Mouse (Mus musculus) cerebellum, postnatal 14 days (tissue): Measurements from ENCODE around the gene Taf12.
"Not testable (repeated sequence)": the region's sequence is repeated elsewhere in the genome, so short reads cannot be mapped to it uniquely, and the experiment has no call there.

Experiments
- DNase-seq, 2 experiments: peaks; one replicate each; pipeline ENCODE4 v3.0.0; 2021; ENCODE audit warnings: mixed read lengths in 2 of 2

Taf12 gene

DNA sequence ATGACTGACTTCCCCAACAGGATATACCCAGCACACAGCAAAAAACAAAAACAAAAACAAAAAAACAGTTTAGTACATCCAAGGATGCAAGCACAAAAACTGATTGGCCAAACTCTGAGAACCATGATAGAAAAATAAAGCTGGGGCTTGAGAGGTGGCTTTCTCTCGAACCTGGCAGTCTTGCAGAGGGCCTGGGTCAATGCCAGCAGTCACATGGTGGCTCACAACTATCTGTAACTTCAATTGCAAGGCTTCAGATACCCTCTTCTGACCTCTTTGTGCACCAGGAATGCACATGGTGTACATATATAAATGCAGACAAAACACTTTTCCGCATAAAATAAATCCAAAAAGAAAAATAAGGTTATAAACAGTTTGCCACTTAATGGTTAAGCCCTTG, 1.0 kb upstream of the Taf12 start:
- DNase-seq, result peak; percentile 44 to 62

GRCm38 (mm10) chr4:132275949-132276348, 1.8 kb downstream of the Taf12 start:
- DNase-seq, result no peak

DNA sequence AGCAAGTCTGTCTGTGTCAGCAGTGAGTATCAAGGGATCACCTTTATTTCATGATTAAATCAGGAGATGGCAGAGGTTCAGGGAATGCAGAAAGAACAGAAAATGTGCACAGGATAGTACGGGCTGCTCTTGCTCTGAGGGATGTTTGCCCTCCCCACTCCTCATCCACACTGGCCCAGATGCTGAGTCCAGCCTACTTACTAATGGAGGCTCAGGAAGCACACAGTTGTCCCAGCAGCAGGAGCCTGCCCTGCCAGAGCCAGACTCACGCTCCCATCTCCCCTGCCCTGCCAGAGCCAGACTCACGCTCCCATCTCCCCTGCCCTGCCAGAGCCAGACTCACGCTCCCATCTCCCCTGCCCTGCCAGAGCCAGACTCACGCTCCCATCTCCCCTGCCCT, 14.7 kb downstream of the Taf12 start:
- not testable (repeated sequence) for DNase-seq

GRCm38 (mm10) chr4:132291056-132291455, 16.9 kb downstream of the Taf12 start:
- no peak for DNase-seq

DNA sequence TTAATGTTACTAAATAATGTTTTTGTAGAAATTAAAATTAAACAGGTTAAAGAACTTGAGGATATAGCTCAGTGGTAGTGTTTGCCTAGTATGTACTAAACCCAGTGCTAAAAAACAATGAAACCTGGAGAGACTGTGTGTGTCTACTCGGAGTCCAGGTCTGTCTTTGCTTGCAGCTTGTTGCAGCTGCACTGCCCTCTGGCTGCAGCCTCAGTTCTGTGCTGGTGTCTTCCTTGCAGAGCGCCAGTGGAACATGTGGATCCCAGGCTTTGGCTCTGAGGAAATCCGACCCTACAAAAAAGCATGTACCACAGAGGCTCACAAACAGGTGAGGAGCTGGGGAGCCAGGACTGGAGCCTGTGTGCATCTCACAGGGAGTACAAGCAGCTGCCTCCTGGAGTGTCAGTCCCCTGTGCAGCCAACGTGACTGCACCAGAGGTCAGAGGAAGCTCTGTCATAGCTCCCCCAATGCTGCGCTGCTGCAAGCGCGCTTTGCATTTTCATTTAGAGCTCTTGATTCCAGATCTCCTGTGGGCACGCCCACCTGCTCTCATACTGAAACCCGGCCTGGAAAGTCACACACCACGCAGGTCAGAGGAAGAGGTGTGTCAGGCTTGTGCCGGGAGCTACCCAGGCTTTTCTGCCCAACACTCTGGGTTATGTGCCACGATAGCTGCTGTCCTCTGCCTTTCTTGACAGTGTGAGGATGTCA, 17.6 kb downstream of the Taf12 start:
- DNase-seq, result no peak

- DNase-seq, result peak; percentile 31 to 43
Observed at GRCm38 (mm10) chr4:132292988-132293387, 18.8 kb downstream of the Taf12 start.

DNA sequence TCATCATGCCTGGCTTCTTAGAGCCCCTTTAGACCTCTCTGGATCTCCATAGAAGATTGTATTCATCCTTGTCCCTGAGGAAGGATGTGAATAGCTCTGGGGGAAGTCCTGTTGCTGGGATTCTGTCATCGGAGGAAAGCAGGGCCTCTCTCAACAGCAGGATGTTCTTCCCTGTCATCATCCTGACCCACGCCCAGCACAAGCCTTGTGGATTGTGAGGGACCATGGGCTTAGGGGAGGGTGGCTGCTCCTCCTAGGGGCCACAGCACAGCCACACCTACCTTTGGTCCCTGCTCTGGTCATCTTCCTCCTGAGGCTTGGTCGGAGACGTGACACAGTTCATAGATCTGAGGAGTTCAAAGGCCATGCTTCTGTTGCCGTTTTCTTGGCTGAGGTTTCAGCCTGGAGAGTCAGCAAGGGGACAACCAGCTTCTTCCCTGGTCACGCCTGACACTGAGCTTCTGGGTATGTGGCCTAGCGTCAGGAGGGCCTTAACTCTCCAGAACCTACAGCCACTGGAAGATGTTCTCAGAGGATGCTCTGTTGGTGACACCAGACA, 19.6 kb downstream of the Taf12 start:
- DNase-seq, result no peak

DNA sequence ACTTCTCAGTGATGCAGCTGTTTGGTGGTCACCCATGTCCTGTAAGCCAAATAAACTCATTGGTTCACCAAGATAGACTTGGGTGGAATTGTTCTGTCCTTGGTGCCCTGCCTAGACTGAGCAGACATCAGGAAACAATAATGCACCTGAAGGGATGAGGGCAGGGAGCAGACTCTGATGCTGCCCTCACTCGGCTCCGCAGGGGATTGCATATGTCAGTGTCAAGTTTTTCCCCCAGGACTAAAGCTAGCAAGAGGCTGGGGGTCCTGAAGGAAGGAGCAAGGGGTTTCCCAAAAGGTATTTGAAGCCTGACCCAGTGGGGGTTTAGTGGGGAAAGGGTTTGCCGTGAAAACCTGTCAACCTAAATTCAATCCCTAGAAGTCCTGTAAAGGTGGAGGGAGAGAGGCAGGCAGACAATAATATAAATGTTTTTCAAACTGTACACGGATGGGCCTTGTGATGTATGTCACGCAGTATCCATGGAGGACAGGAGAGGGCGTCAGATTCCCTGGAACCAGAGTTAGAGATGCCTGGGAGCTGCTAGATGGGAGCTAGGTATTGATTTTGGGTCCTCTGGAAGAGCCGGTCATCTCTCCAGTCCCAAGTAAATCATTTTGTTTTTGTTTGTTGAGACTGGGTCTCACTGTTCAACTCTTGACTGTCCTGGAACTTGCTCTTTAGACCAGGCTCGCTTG, 21.7 kb downstream of the Taf12 start:
- DNase-seq, result no peak

GRCm38 (mm10) chr4:132299849-132300248, 25.7 kb downstream of the Taf12 start:
- DNase-seq, result no peak

DNA sequence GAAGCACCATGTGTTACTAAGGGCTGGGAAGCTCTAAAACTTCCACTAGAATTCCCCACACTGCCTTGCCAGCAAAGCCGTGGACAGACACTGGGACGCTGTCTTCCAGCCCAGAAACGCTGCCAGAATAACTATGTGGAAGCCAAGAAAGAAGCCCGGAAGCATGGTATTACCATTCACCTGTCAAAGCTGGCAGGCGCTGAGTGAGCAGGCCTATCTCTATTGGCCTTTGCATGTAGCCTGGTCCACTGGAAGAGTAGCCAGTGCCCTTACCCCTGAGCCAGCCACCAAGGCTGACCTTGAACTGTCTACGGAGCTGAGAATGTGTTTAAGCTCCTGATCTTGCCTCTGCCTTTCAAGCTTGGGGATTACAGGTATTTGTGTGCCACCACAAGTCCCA, 27.3 kb downstream of the Taf12 start:
- peak; percentile 24 to 31 for DNase-seq

- no peak for DNase-seq
Observed at GRCm38 (mm10) chr4:132301965-132302938, 28.1 kb downstream of the Taf12 start.

GRCm38 (mm10) chr4:132302939-132303479, 28.8 kb downstream of the Taf12 start, which contains the start of gene Rab42:
Gene Rab42 (minus strand): TSS chr4:132303385.
- DNase-seq, result peak; percentile 34 to 62

- not testable (repeated sequence) for DNase-seq
Observed at GRCm38 (mm10) chr4:132303484-132303883, 29.3 kb downstream of the Taf12 start.

DNA sequence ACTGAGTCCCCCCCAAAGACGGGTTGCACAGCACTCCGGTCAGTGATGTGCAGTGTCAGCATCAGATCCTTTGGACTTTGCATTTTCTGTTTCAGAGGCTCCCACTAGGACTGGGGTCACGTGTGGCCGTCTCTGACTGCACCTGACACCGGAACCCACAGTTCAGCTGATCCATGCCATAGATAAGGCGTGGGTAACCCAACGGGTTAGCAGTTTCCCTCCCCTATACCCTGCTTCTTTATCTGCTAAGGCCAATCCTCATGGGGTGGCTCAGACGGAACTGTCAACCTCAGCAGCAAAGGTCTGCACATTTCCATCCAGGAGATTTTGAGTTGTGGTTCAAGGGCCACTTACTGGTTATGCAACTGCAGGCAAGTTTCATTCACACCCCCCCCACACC, 31.1 kb downstream of the Taf12 start:
- DNase-seq, result no peak

DNA sequence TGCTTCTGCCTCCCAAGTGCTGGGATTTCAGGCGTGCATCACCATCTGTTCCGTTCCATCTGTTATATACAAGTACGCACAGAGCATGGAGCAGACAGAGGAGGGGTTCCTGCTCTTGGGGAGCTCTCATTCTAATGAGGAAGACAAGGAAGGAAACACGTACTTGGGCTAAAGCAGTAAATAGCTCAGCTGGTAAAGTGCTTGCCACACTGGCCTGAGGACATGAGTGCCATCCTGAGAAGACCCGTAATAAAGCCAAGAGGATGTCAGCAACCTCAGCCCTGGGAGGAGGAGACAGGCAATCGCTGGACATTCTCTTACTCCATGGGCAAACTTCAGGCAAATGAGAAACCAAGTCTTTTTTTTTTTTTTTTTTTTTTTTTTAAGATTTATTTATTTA, 31.8 kb downstream of the Taf12 start:
- DNase-seq, result no peak

GRCm38 (mm10) chr4:132308437-132309139, 34.4 kb downstream of the Taf12 start:
- peak; percentile 90 to 94 for DNase-seq

GRCm38 (mm10) chr4:132309140-132309848, 35.1 kb downstream of the Taf12 start:
- DNase-seq, result peak; percentile 31 to 46

- DNase-seq, result peak; percentile 47 to 58
Observed at GRCm38 (mm10) chr4:132309849-132310472, 35.8 kb downstream of the Taf12 start.

- no peak for DNase-seq
Observed at GRCm38 (mm10) chr4:132311209-132311608, 37.0 kb downstream of the Taf12 start.

DNA sequence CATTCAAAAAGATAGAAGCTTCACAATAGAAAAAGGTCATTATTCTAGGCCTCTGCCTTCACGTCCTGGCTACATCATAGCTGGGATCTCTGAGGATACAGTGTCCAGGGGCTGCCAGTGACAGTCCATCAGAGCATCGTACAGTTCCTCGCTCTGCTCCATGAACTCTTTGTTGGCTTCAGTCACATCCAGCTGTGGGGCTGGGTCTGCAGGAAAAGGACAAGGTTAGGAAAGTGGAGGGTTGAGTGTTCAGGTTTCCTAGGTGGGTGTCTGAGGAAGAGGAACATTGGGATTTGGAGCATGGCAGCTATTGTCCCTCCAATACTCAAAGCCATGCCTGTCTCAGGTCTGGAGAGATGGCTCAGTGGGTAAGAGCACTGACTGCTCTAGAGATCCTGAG, 37.6 kb downstream of the Taf12 start:
- no peak for DNase-seq

- DNase-seq, result no peak
Observed at GRCm38 (mm10) chr4:132312627-132313026, 38.5 kb downstream of the Taf12 start.
